Mouse (Mus musculus) G1E (cell line): Measurements from ENCODE around the gene 6030458C11Rik.

Source experiments
- CTCF ChIP-seq: IDR thresholded peaks from 2 replicates; pipeline ENCODE4 v1.5.1; 2012; ENCODE audit warnings: low read depth, low read length, inconsistent platforms, mixed read lengths
- GATA1 ChIP-seq: IDR thresholded peaks from 2 replicates; pipeline ENCODE4 v1.6.1; 2012; ENCODE audit warnings: borderline replicate concordance, low read length, inconsistent platforms, mixed read lengths
- POLR2AphosphoS5 ChIP-seq: IDR thresholded peaks from 2 replicates; pipeline ENCODE4 v1.6.1; 2012; ENCODE audit warnings: low read depth, low read length, inconsistent platforms; ENCODE audit not compliant: insufficient replicate concordance
- TAL1 ChIP-seq: conservative IDR thresholded peaks from 2 replicates; pipeline ENCODE4 v1.6.1; 2012; ENCODE audit warnings: low read depth, low read length, inconsistent platforms, mixed read lengths

- TF ChIP-seq CTCF (no peak), POLR2AphosphoS5 (no peak), TAL1 (no peak), GATA1 (no peak)
These were observed 5.4 kb upstream of the 6030458C11Rik start for GRCm38 (mm10) chr15:12829878-12830277.
